Mouse (Mus musculus) lung, postnatal 25 days (tissue): ENCODE measurements at regions not wholly inside any gene's neighbourhood (a gene's known extent, or its start where the extent isn't known, plus 50 kb on each side); places are given as distances from the start of the nearest gene placed in this dataset.

Source experiments
- DNase-seq: peaks from one replicate; pipeline ENCODE4 v3.0.0; 2022; ENCODE audit warnings: low spot score

GRCm38 (mm10) chr1:122273579-122273978 lies 705.8 kb upstream of the Ddx18 start:
- no peak for DNase-seq

GRCm38 (mm10) chr1:122243031-122243430 lies 675.2 kb upstream of the Ddx18 start:
- DNase-seq = no peak

GRCm38 (mm10) chr1:122241511-122241910 lies 673.7 kb upstream of the Ddx18 start:
- no peak for DNase-seq

GRCm38 (mm10) chr1:122230442-122230841 lies 662.7 kb upstream of the Ddx18 start:
- DNase-seq = no peak

- peak; percentile 16 for DNase-seq
Measured at GRCm38 (mm10) chr1:122212484-122212883, 644.7 kb upstream of the Ddx18 start.

- DNase-seq = no peak
Measured at GRCm38 (mm10) chr1:122208619-122209018, 640.8 kb upstream of the Ddx18 start.

- no peak for DNase-seq
Measured at GRCm38 (mm10) chr1:122169547-122169946, 601.8 kb upstream of the Ddx18 start.

GRCm38 (mm10) chr1:122161798-122162197 lies 594.0 kb upstream of the Ddx18 start:
- no peak for DNase-seq

GRCm38 (mm10) chr1:122141362-122141761 lies 573.6 kb upstream of the Ddx18 start:
- no peak for DNase-seq

GRCm38 (mm10) chr1:122123954-122124353 lies 556.2 kb upstream of the Ddx18 start:
- DNase-seq = no peak

GRCm38 (mm10) chr1:122095726-122096125 lies 527.9 kb upstream of the Ddx18 start:
- DNase-seq = no peak

- no peak for DNase-seq
Measured at GRCm38 (mm10) chr1:122082481-122082880, 514.7 kb upstream of the Ddx18 start.

- no peak for DNase-seq
Measured at GRCm38 (mm10) chr1:122076085-122076484, 508.3 kb upstream of the Ddx18 start.

GRCm38 (mm10) chr1:122055146-122055545 lies 487.4 kb upstream of the Ddx18 start:
- DNase-seq = no peak

GRCm38 (mm10) chr1:122048112-122048725 lies 480.4 kb upstream of the Ddx18 start:
- DNase-seq = no peak

GRCm38 (mm10) chr1:122043896-122044295 lies 476.1 kb upstream of the Ddx18 start:
- DNase-seq = no peak

GRCm38 (mm10) chr1:122043114-122043513 lies 475.3 kb upstream of the Ddx18 start:
- DNase-seq = no peak

- no peak for DNase-seq
Measured at GRCm38 (mm10) chr1:122007749-122008148, 440.0 kb upstream of the Ddx18 start.

- no peak for DNase-seq
Measured at GRCm38 (mm10) chr1:121996461-121996860, 428.7 kb upstream of the Ddx18 start.

GRCm38 (mm10) chr1:121990653-121991052 lies 422.9 kb upstream of the Ddx18 start:
- no peak for DNase-seq

- no peak for DNase-seq
Measured at GRCm38 (mm10) chr1:121958942-121959341, 391.2 kb upstream of the Ddx18 start.

GRCm38 (mm10) chr1:121935911-121936310 lies 368.1 kb upstream of the Ddx18 start:
- DNase-seq = no peak
